Mouse (Mus musculus) right cerebral cortex, adult 18-20 months (tissue): ENCODE data around the gene Ube2e1.

Source experiments
- DNase-seq: peaks from one replicate; pipeline ENCODE4 v3.0.0; 2022; ENCODE audit warnings: mixed read lengths

The Ube2e1 gene

GRCm38 (mm10) chr14:18331693-18332131, at the start of gene Ube2e1:
Gene Ube2e1 (minus strand): TSS chr14:18331859.
- peak; percentile 74 for DNase-seq

- DNase-seq = no peak
Observed at GRCm38 (mm10) chr14:18379841-18380240, 48.2 kb upstream of the Ube2e1 start.

- DNase-seq = peak; percentile 30
Observed at GRCm38 (mm10) chr14:18377944-18378575, 46.4 kb upstream of the Ube2e1 start.

GRCm38 (mm10) chr14:18376206-18376605, 44.5 kb upstream of the Ube2e1 start:
- no peak for DNase-seq

- no peak for DNase-seq
Observed at GRCm38 (mm10) chr14:18373758-18374405, 42.2 kb upstream of the Ube2e1 start.

GRCm38 (mm10) chr14:18372761-18373610, 41.3 kb upstream of the Ube2e1 start:
- peak; percentile 13 for DNase-seq

- DNase-seq = no peak
Observed at GRCm38 (mm10) chr14:18369031-18369430, 37.4 kb upstream of the Ube2e1 start.

- no peak for DNase-seq
Observed at GRCm38 (mm10) chr14:18367025-18367424, 35.4 kb upstream of the Ube2e1 start.

GRCm38 (mm10) chr14:18364321-18364720, 32.7 kb upstream of the Ube2e1 start:
- DNase-seq = no peak

GRCm38 (mm10) chr14:18356442-18356841, 24.8 kb upstream of the Ube2e1 start:
- DNase-seq = no peak

GRCm38 (mm10) chr14:18355514-18356190, 24.0 kb upstream of the Ube2e1 start:
- DNase-seq = no peak

GRCm38 (mm10) chr14:18353525-18353924, 21.9 kb upstream of the Ube2e1 start:
- no peak for DNase-seq

- no peak for DNase-seq
Observed at GRCm38 (mm10) chr14:18352934-18353333, 21.3 kb upstream of the Ube2e1 start.

GRCm38 (mm10) chr14:18350680-18351079, 19.0 kb upstream of the Ube2e1 start:
- no peak for DNase-seq

- DNase-seq = no peak
Observed at GRCm38 (mm10) chr14:18349871-18350270, 18.2 kb upstream of the Ube2e1 start.

GRCm38 (mm10) chr14:18343589-18343988, 11.9 kb upstream of the Ube2e1 start:
- DNase-seq = no peak

- no peak for DNase-seq
Observed at GRCm38 (mm10) chr14:18342749-18343148, 11.1 kb upstream of the Ube2e1 start.

GRCm38 (mm10) chr14:18341088-18341487, 9.4 kb upstream of the Ube2e1 start:
- no peak for DNase-seq

GRCm38 (mm10) chr14:18336106-18336505, 4.4 kb upstream of the Ube2e1 start:
- no peak for DNase-seq

- peak; percentile 35 for DNase-seq
Observed at GRCm38 (mm10) chr14:18330789-18331692, 618 bp downstream of the Ube2e1 start.

GRCm38 (mm10) chr14:18326968-18327672, 4.5 kb downstream of the Ube2e1 start:
- peak; percentile 11 for DNase-seq
